Mouse (Mus musculus) MEL (cell line): ENCODE data around the gene Ppil6. TPM values are rescaled to one million over a fixed set of nuclear protein-coding genes. Genes with fewer than 3 reads are reported as not detected.
A peak's percentile ranks its signal among the peaks of the same experiment; 100 is the strongest.

ENCODE experiments used
- DNase-seq: peaks from one replicate; pipeline ENCODE4 v3.0.0; 2011; ENCODE audit warnings: low read depth, low spot score
- H3K27ac ChIP-seq: 2 replicates; pipeline ENCODE4 v1.5.1; 2012; ENCODE audit warnings: low read depth, mild to moderate bottlenecking, control low read depth, low read length, moderate library complexity; ENCODE audit not compliant: control insufficient read depth
- H3K27me3 ChIP-seq, 2 experiments: fragments of 150-350 bp in 1 of 2; sonication (generic) in 1 of 2; 2 replicates each; pipeline ENCODE4 v1.6.1; 2012; ENCODE audit warnings: low read length in 2 of 2, mild to moderate bottlenecking in 2 of 2, improper control_type of control experiment in 1 of 2, moderate library complexity in 1 of 2; ENCODE audit not compliant: insufficient read depth in 2 of 2, control insufficient read depth in 1 of 2
- H3K36me3 ChIP-seq, 2 experiments: 2 replicates each; pipeline ENCODE4 v1.6.1; 2012 to 2014; ENCODE audit warnings: low read length in 2 of 2, improper control_type of control experiment in 1 of 2, inconsistent platforms in 1 of 2, mild to moderate bottlenecking in 1 of 2; ENCODE audit not compliant: insufficient read depth in 2 of 2, control insufficient read depth in 1 of 2
- H3K4me1 ChIP-seq, 2 experiments: fragments of 150-350 bp in 1 of 2; sonication (generic) in 1 of 2; 2 replicates each; pipeline ENCODE4 v1.6.1; 2012; ENCODE audit warnings: low read length in 2 of 2, improper control_type of control experiment in 1 of 2, mild to moderate bottlenecking in 1 of 2; ENCODE audit not compliant: insufficient read depth in 2 of 2, control insufficient read depth in 1 of 2
- H3K4me3 ChIP-seq, 2 experiments: fragments of 150-350 bp in 1 of 2; sonication (generic) in 1 of 2; 2 replicates each; pipeline ENCODE4 v1.5.1; 2012; ENCODE audit warnings: low read depth in 2 of 2, low read length in 2 of 2, mild to moderate bottlenecking in 2 of 2, moderate library complexity in 2 of 2, control low read depth in 1 of 2, improper control_type of control experiment in 1 of 2; ENCODE audit not compliant: control insufficient read depth in 1 of 2, insufficient read depth in 1 of 2
- H3K79me2 ChIP-seq: 2 replicates; pipeline ENCODE4 v1.6.1; 2012; ENCODE audit warnings: mild to moderate bottlenecking, low read length, moderate library complexity; ENCODE audit not compliant: control insufficient read depth, poor library complexity, insufficient read depth
- H3K9ac ChIP-seq: 2 replicates; pipeline ENCODE4 v1.6.1; 2012; ENCODE audit warnings: low read depth, mild to moderate bottlenecking, control low read depth, low read length, moderate library complexity; ENCODE audit not compliant: control insufficient read depth, poor library complexity, severe bottlenecking
- H3K9me3 ChIP-seq: fragments of 150-350 bp; sonication (generic); replicated peaks from 2 replicates; pipeline ENCODE4 v1.6.1; 2012; ENCODE audit warnings: mild to moderate bottlenecking, low read length, improper control_type of control experiment, moderate library complexity; ENCODE audit not compliant: insufficient read depth
- BHLHE40 ChIP-seq: IDR thresholded peaks from 2 replicates; pipeline ENCODE4 v1.6.1; 2012; ENCODE audit warnings: low read depth, mild to moderate bottlenecking, inconsistent platforms, low read length, improper control_type of control experiment, borderline replicate concordance
- CHD1 ChIP-seq: IDR thresholded peaks from 2 replicates; pipeline ENCODE4 v1.6.1; 2012; ENCODE audit warnings: low read depth, mild to moderate bottlenecking, inconsistent platforms, low read length, improper control_type of control experiment
- CTCF ChIP-seq, 3 experiments: IDR thresholded peaks in 2 of 3; conservative IDR thresholded peaks in 1 of 3; 2 replicates each; pipeline ENCODE4 v1.5.1; 2011 to 2012; ENCODE audit warnings: low read length in 3 of 3, low read depth in 2 of 3, mild to moderate bottlenecking in 2 of 3, improper control_type of control experiment in 1 of 3, inconsistent platforms in 1 of 3, mixed read lengths in 1 of 3, moderate library complexity in 1 of 3; ENCODE audit not compliant: control insufficient read depth in 1 of 3, insufficient read depth in 1 of 3, poor library complexity in 1 of 3, severe bottlenecking in 1 of 3
- ELF1 ChIP-seq: IDR thresholded peaks from 2 replicates; pipeline ENCODE4 v1.6.1; 2014; ENCODE audit warnings: low read depth, mild to moderate bottlenecking, inconsistent platforms, low read length, improper control_type of control experiment, moderate library complexity
- EP300 ChIP-seq, 2 experiments: IDR thresholded peaks; 2 replicates each; pipeline ENCODE4 v1.6.1; 2011; ENCODE audit warnings: improper control_type of control experiment in 2 of 2, low read length in 2 of 2, low read depth in 1 of 2, mild to moderate bottlenecking in 1 of 2
- ETS1 ChIP-seq: IDR thresholded peaks from 2 replicates; pipeline ENCODE4 v1.6.1; 2012; ENCODE audit warnings: low read depth, mild to moderate bottlenecking, inconsistent platforms, low read length, improper control_type of control experiment, moderate library complexity
- GABPA ChIP-seq: IDR thresholded peaks from 2 replicates; pipeline ENCODE4 v1.6.1; 2012; ENCODE audit warnings: low read depth, mild to moderate bottlenecking, inconsistent platforms, low read length, improper control_type of control experiment, moderate library complexity
- MAX ChIP-seq: IDR thresholded peaks from 2 replicates; pipeline ENCODE4 v1.6.1; 2011; ENCODE audit warnings: low read length, improper control_type of control experiment
- POLR2AphosphoS2 ChIP-seq: IDR thresholded peaks from 2 replicates; pipeline ENCODE4 v1.6.1; 2011; ENCODE audit warnings: low read length, improper control_type of control experiment
- RCOR1 ChIP-seq: IDR thresholded peaks from 2 replicates; pipeline ENCODE4 v1.6.1; 2012; ENCODE audit warnings: low read depth, mild to moderate bottlenecking, inconsistent platforms, low read length, improper control_type of control experiment
- SMC3 ChIP-seq: IDR thresholded peaks from 2 replicates; pipeline ENCODE4 v1.6.1; 2011; ENCODE audit warnings: low read depth, low read length, improper control_type of control experiment
- TAL1 ChIP-seq: IDR thresholded peaks from 2 replicates; pipeline ENCODE4 v1.6.1; 2012; ENCODE audit warnings: mild to moderate bottlenecking, inconsistent platforms, low read length, moderate library complexity, mixed read lengths
- TBP ChIP-seq: IDR thresholded peaks from 2 replicates; pipeline ENCODE4 v1.8.0; 2011; ENCODE audit warnings: low read depth, low read length, improper control_type of control experiment
- UBTF ChIP-seq: IDR thresholded peaks from 2 replicates; pipeline ENCODE4 v1.6.1; 2012; ENCODE audit warnings: low read depth, mild to moderate bottlenecking, inconsistent platforms, low read length, improper control_type of control experiment, moderate library complexity, borderline replicate concordance; ENCODE audit not compliant: insufficient read depth
- ZKSCAN1 ChIP-seq: IDR thresholded peaks from 2 replicates; pipeline ENCODE4 v1.6.1; 2012; ENCODE audit warnings: low read depth, mild to moderate bottlenecking, inconsistent platforms, low read length, improper control_type of control experiment, moderate library complexity
- ZNF384 ChIP-seq: IDR thresholded peaks from 2 replicates; pipeline ENCODE4 v1.6.1; 2012; ENCODE audit warnings: low read depth, mild to moderate bottlenecking, inconsistent platforms, low read length, improper control_type of control experiment
- polyA plus RNA-seq, 2 experiments: library from polyadenylated mRNA; stranded (reverse) in 1 of 2; unstranded in 1 of 2; fragments of >175 nt in 1 of 2; fragments of >200 nt in 1 of 2; gene quantifications; 2 replicates each; pipeline versions ENCODE4 v1.2.1 to v1.2.4; 2012; ENCODE audit warnings: low replicate concordance in 2 of 2, low read depth in 1 of 2; ENCODE audit not compliant: insufficient read length in 2 of 2, insufficient read depth in 1 of 2, missing spikeins in 1 of 2
- total RNA-seq: library from RNA; depleted of rRNA; stranded (reverse); fragments of 300-350 nt; gene quantifications from 2 replicates; pipeline ENCODE4 v1.2.3, GENCODE M21; 2012

Gene Ppil6
- total and polyA plus RNA-seq, 3 experiments = not detected

- Histone ChIP-seq H3K27ac (peak overlapping the region; percentile 17; the same call in 1 of the 2 replicates), H3K36me3 (peaks cover 15 to 41% of the 10 kb centered on the region in 2 experiments), H3K9me3 (no peaks in the 10 kb centered on the region), H3K27me3 (no peaks in the 10 kb centered on the region), H3K79me2 (peaks cover 31% of the 10 kb centered on the region), H3K4me3 (no peak overlapping the region), H3K4me1 (peaks cover 18 to 27% of the 10 kb centered on the region in 2 experiments), H3K9ac (no peak overlapping the region)
- DNase-seq = peak; percentile 25
- TF ChIP-seq TAL1 (no peak), ZNF384 (no peak), ELF1 (no peak), SMC3 (no peak), ZKSCAN1 (no peak), GABPA (no peak), POLR2AphosphoS2 (no peak)
Observed at GRCm38 (mm10) chr10:41523386-41523785, 33.1 kb downstream of the Ppil6 start.

DNA sequence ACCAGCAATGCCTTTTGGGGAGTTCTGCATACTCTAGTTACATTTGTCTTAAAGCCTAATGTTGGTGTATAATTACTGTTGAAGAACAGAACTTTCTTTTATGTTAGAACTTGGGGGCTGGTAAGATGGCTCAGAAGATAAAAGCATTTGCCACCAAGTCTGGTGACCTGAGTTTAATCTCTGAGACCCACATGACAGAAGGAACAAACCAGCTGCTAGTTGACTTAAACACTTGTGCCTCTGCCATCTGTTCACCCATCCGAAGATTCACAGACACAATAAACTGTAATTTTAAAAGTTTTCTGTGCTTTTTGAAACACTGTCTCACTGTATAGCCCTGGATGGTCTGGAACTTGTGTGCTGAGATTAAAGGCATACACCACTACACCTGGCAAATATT, 35.5 kb downstream of the Ppil6 start:
- peaks cover 19% of the 10 kb centered on the region for H3K79me2 ChIP-seq
- H3K27me3 ChIP-seq = no peaks in the 10 kb centered on the region
- no peak for TF ChIP-seq EP300 (IDR thresholded peaks at IDR 0.05; ENCODE audit: low read depth in 1 of 2, low read length in 2 of 2)
- no peak for TF ChIP-seq TBP
- peak; percentile 26; the same call in 1 of the 2 replicates for TF ChIP-seq BHLHE40
- TF ChIP-seq RCOR1 = no peak
- no peak for TF ChIP-seq CHD1
- no peak for TF ChIP-seq ETS1
- no peak for TF ChIP-seq MAX
- DNase-seq = no peak
- peaks cover 25 to 43% of the 10 kb centered on the region in 2 experiments for H3K36me3 ChIP-seq
- H3K4me1 ChIP-seq = peaks cover 18 to 27% of the 10 kb centered on the region in 2 experiments
- H3K9ac ChIP-seq = no peak overlapping the region
- H3K9me3 ChIP-seq = no peaks in the 10 kb centered on the region
- no peak overlapping the region for H3K27ac ChIP-seq
- no peak overlapping the region for H3K4me3 ChIP-seq

- peaks cover 8 to 21% of the 10 kb centered on the region in 2 experiments for H3K36me3 ChIP-seq
- no peak for DNase-seq
Observed at GRCm38 (mm10) chr10:41529972-41530371, 39.7 kb downstream of the Ppil6 start.

More at GRCm38 (mm10) chr10:41529972-41530371, 39.7 kb downstream of the Ppil6 start:
- no peaks in the 10 kb centered on the region for H3K27me3 ChIP-seq
- H3K4me1 ChIP-seq = peaks cover 4% of the 10 kb centered on the region in 2 experiments
- TF ChIP-seq CTCF (IDR thresholded peaks at IDR 0.05 in 2 of 3, conservative IDR thresholded peaks at IDR 0.05 in 1 of 3; ENCODE audit: control insufficient read depth in 1 of 3, insufficient read depth in 1 of 3, low read depth in 2 of 3, low read length in 3 of 3, poor library complexity in 1 of 3, severe bottlenecking in 1 of 3) (no peak), EP300 (IDR thresholded peaks at IDR 0.05; ENCODE audit: low read depth in 1 of 2, low read length in 2 of 2) (no peak), GABPA (no peak), UBTF (no peak)
- H3K9me3 ChIP-seq = no peaks in the 10 kb centered on the region
- H3K27ac ChIP-seq = no peak overlapping the region
- peaks cover 2% of the 10 kb centered on the region; the same call in 1 of the 2 replicates for H3K79me2 ChIP-seq
- H3K9ac ChIP-seq = no peak overlapping the region
- no peak overlapping the region for H3K4me3 ChIP-seq
